Mouse (Mus musculus): ENCODE results near the gene Gpsm2.
A peak's percentile ranks its signal among the peaks of the same experiment; 100 is the strongest.
"Not testable (repeated sequence)": the region's sequence is repeated elsewhere in the genome, so short reads cannot be mapped to it uniquely, and the experiment has no call there.

Gene Gpsm2

DNA sequence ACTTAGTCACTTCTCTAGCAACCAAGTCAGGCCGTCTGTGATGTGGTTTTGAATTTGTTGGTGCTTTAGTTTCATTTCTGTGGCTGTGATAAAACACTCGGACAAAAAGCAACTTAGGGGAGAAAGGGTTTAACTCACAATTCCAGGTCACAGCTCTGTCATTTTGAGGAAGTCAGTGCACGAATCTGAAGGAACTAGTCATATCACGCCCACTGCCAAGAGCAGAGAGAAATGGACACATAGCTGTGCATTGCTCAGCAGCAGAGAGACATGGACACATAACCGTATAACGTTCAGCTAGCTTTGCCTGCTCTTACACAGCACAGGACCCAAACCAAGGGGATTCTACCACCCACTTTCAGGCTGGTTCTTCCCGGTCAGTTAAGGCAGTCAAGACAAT, 4.3 kb upstream of the Gpsm2 start:
- DNase-seq: no peak

DNA sequence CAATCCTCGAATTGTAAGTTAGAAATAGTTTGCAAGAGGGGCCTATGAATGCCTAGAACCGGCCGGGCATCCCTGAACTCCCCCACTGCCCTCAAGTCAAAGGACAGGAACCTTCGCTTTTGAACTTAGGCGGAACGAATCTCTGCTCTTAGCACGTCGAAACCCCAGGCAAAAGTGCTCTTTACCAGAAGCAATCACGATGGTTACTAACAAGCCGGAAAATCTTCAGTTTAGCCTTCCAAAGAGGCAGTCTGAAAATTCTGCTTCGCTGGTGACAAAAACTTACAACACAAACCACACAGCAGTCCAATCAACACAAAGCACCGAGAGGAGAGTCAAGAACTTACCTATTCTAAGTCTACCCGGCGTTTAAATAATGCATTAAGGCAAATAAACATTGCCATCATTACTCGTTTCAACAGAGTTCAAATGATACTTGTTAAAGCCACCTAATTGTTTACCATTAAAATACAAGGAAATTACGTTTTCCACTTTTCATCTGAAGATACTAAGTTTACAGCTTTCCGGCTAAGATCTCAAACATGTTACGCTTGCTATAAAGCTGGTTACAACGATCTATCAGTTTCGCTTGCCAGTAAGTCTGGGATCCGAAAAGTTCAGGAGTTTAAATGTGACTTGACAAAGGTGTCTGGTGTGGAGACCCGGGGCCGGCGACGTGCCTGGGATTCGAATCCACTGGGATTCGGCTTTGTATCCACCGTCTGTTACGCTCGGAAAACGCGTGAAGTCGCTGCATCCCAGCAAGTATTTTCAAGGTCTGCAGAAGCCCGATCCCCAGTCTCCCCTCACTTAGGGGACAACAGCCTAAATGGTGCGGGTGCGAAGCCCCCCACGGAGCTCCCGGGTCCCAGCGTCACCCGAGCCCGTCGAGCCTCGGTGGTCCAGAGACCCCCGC, 775 bp downstream of the Gpsm2 start:
- DNase-seq: peak; percentile 69 to 71

DNA sequence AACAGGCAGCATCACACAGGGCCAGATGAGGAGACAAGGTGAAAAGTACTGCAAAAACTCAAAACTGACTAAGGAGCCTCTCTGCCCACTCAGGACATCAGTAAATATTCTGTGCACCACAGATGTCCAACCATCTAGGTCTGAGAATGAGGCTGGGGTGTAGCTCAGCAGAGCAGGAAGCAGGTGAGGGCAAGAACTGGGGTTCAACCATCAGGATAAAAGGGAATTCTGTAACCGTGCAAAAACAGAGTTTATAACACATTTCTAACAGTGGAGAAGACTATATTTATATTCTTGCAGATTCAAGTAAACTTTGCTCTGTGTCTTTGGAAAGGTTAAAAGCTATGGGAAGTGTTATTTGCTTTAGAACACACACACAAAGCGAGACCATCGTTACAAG, 2.3 kb downstream of the Gpsm2 start:
- no peak for DNase-seq

DNA sequence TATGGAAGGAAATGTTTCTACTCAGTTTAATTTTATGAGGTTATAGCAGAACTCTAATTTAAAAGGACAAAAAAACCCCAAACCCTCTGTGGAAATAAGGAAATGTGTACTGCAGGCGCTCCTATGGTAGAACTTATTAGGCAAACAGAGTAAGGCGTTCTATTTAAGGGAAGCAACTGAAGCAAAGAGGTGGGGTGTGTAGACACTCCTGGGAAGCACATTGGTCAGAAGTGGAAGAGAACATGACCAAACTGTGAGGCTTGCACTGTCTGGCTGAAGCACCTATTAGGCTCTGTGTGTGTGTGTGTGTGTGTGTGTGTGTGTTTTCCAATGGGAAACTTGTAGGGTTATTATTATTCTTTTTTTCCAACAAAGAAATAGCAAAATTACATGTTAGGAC, 2.8 kb downstream of the Gpsm2 start:
- DNase-seq: no peak

DNA sequence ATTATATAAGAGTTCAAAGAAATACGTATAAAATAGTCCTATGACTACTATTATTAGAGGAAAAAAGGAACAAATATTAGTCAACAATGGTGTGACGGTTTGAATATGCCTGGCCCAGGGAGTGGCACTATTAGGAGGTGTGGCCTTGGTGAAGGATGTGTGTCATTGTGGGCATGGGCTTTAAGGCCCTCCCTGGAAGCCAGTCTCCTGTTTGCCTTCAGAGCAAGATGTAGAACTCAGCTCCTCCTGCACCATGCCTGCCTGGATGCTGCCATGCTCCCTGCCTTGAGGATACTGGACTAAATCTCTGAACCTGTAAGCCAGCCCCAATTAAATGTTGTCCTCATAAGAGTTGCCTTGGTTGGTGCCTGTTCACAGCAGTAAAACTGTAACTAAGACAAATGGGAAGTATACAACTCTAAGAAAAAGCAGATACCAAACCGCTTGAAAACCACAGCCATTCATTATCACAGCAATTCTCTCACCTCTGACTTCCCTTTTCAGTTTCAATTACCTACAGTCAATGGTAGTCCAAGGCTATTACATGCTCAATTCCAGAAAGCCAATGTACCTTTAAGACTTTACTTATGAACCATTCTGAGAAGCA, 4.1 kb downstream of the Gpsm2 start:
- no peak for DNase-seq

DNA sequence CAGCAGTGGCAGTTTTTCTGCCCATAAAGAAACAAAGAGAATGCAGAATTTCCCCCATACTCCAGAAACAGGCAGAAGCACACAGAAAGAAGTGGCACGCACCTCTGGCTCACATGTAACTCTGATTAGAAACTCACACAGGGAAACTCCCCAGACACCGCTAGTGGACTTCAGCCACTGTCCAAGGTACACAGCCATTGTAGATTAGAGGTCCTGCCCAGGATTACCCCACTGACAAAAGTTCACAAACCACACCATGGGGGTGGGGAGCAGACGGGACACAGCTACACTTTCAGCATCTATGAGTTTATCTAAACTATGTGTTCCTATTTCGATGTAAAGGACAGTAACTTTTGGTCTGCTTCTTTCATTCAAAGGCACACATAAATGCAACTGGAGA, 7.3 kb downstream of the Gpsm2 start:
- no peak for DNase-seq

DNA sequence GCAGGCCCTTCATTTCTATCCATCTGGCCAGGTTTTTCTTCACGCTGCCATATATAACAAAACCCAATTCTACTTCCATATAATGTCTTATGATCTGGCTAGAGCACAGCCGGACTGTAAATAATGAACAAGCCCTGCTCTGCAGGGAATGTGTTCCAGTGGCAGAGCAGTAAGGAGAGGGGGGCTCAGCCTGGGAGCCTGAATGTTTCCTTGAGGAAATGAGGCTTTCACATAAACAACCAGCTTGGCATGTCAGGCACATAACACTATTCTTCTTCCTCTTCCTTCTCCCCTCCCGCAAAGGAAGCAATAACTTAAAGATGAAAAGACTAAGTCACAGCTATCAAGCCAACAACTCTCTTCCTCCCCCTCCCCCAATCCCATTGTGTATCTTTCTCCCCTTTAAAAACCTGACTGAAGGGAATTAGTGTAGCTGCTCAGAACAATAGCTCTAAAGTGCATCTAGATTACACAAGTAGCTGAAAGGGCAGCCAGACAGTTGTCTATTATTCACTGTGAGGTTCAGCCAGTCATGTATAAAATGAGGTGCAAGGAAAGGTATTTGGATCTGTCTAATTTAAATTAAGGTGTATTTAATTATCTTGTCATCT, 8.9 kb downstream of the Gpsm2 start:
- no peak for DNase-seq

DNA sequence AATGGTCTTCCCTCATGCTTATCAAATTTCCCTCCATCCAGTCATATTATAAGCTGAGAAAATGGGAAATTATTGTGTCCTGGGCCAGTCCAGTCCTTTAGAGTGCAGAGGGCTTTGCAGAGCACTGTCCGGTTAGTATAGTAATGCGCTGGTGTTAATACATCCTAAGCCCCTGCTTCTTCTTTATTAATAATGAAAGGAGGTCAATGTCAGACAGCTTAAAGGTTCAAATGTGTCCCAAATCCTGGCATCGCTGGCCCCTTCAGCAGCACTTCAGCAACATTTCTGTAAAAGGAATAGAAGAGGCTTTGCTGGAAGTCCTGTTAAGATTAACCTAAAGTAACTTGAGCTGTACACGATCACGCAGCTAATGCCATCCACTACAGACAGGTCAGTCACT, 10.8 kb downstream of the Gpsm2 start:
- no peak for DNase-seq

DNA sequence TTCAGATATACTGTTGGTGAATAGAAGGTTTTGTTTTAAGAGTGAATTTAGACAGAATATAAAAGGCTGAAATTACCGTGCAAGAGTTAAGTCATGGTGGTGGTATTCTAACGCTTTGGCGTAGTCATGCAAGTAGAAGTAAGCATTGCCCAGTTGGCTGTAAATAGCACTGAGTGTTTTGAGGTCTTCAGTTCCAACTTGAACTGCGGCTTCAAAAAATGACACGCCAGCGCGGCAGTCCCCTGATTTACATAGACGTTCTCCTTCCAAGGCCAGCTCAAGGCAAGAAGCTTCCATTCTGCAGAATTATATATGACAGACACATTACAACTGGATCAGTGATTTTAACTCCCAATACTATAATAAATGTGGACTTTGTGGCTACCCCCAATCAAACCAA, 19.3 kb downstream of the Gpsm2 start:
- DNase-seq: no peak

DNA sequence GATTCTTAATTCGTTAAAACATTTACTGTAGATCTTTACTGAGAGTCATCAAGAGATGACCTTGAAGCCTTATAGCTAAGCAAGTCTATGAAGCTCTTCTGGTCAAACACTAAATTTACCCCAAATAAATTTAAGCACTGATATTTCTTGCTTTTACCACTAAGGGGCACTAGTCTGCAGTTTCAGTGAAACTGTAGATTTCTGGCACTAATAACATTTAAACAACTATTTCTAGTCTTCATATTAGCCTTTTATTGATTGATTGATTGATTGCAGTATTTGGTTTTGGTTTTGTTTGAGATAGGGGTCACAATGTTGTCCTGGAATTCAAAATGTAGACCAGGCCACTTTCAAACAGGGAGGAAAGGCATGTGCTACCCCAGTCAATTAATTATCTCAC, 20.9 kb downstream of the Gpsm2 start:
- peak in 1 of 2 experiments; percentile 31 for DNase-seq

DNA sequence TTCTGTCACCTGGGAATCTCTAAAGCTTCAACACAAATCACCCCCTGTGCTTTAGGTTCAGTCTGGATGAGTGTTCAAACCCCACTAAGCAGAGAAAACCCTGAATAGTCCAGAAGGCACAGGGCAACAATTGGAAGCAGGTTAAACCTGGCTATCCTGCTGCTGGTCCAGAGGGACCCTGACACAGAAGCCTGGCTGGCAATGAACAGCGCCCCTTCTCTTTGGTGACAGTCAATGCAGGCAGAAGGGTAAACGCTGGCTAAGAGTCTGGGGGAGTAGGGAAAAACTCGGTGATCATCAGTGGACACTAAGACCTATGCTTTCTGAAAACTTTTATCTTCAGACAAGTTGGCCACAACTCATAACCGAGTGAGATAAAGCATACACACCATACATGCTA, 22.3 kb downstream of the Gpsm2 start:
- DNase-seq: no peak

DNA sequence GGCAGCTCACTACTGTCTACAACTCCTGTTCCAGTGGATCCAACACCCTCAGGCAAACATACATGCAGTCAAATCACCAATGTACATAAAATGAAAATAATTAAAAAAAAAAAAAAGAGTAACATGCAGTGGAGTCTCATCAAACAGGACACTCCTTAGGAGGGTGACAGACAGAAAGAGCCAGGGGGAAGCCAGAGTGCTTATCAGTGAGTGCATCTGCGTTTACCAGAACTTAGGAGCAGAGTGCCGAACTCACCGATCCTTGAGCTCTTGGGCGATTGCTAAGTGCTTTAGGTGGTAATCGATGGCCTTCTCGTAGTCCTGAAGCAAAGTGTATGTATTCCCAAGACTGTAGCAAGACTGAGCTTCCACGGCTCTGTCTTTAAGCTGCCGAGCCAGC, 23.4 kb downstream of the Gpsm2 start:
- no peak for DNase-seq

DNA sequence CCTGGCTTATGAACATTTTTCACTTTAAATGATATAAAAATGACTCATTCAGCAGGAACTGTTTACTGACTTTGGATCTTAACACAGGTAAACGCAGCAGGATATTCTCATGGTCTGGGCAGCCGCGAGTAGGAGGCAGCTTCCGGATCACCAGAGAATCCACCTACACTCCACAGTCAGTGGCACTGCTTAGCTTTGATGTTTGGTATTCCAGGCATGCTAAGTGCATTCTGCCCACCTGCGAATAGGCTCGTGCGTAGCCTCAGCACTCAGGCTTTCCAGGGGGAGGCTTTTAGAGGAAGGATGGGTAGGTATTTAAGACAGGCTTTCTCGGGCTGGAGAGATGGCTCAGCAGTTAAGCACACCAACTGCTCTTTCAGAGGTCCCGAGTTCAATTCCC, 27.8 kb downstream of the Gpsm2 start:
- no peak for DNase-seq

DNA sequence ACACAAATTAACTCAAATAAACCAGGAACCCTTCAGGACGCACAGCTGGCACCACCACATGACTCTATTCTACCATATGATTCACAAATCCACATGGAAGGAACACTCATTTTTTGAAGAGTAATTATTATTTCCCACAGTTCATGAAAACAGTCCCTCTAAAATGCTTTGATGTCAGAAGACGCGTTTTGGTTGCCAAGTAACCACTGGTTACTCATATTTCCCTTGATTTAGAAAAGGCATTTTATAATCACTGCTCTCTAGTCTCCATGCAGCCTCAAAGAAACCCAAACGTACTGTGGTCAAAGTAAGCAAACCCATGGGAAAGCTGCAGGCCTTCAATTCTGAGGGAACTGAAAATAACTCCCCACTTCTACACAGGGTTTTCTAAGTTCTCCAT, 32.1 kb downstream of the Gpsm2 start:
- DNase-seq: no peak

DNA sequence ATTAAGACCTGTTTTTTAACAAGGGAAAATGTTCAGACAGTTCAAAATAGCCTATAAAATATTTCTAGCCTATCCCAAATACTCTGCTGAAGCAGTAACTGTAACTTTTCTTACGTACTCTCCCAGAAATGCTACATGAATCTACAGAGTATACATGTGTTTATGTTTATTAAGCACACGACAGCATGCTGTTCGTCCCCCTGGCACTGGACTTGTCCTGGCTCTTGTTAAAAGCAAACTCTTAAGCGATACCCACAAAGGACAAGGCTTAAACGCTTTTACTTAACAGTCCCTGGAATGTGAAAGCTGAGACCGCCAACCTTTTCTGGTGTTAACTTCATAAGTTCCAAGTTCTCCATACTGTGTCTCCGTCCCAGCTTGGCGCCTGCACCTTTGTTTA, 32.7 kb downstream of the Gpsm2 start:
- no peak for DNase-seq

DNA sequence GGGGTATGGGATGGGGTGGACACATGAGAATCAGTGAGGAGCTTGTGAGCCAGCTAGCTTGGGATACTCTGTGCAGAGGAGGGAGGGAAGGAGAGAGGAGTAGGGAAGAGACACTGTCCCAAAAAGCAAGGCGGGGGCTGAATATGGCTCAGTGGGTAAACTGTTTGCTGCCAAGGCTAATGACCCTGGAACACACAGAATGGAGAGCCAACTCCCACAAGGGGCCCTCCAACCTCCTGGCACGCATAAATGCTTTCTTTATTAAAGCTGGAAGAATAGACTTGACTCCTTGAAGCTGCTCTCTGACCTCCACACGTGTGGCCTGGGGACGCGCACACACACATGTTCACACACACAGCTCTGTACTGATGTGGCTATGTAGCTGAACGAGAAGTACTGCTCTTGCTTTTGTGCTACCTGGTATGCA, 33.1 kb downstream of the Gpsm2 start:
- peak; percentile 4 to 36 for DNase-seq

DNA sequence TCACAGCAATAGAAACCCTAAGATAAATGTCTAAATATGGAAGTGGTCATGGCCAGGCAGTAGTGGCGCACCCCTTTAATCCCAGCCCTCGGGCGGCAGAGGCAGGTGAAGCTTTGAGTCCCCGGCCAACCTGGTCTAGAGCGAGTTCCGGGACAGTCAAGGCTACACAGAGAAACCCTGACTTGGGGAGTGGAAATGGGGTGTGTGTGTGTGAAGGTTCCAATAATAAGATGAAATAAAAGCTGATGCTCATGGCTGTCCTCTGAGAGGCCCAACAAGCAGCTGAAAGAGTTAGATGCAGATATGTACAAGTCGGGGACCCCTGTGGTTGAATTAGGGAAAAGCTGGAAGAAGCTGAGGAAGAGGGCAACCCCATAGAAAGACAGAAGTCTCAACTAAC, 36.4 kb downstream of the Gpsm2 start:
- DNase-seq: no peak

DNA sequence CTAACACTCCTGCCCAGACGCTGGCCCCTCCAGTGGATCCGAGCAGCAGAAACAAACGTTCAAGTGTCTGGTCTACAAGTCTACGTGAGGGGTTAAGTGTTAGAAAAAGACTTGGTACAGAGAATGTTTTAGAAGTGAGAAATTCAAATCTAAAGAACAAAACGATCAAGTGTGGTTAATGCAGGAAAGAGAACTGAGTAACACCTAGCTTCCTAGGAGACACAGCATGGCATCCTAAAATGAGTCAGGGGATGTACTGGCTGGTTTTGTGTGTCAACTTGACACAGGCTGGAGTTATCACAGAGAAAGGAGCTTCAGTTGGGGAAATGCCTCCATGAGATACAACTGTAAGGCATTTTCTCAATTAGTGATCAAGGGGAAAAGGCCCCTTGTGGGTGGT, 38.5 kb downstream of the Gpsm2 start:
- DNase-seq: not testable (repeated sequence)

DNA sequence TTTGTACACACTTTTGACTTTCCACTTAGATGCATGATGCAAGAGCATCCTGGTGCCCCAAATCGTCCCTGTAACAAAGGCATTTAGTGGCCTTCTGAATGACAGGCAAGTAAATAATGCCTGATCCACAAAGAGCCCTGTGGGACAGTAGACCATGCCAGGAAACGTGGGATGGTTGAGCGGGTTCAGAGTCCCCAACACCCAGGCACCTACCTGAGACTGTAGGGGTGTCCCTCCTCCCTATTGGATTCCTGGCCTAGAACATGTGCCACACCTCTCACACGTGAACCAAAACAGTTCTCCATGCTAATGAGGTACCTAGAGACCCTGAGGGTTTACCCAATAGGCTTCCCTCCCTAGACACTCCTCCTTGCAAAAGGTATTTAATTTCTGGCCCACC, 41.1 kb downstream of the Gpsm2 start:
- no peak for DNase-seq

DNA sequence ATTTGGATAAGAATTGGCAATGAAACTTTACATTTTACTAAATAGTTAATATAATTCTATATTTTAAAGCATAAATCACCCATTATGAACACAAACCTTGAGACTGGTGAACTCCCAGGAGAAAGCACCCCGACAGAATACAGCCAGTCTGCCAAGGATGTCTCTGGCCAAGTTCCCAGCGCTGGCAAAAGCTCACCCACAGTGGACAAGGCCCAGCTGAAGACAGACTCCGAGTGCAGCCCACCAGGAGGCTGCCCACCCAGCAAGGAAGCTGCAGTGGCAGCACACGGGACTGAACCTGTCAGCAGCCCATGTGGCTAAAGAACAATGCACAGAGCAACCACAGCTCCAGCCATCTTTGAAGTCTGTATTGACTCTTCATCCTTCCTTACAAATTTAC, 45.5 kb downstream of the Gpsm2 start:
- peak; percentile 30 to 59 for DNase-seq

DNA sequence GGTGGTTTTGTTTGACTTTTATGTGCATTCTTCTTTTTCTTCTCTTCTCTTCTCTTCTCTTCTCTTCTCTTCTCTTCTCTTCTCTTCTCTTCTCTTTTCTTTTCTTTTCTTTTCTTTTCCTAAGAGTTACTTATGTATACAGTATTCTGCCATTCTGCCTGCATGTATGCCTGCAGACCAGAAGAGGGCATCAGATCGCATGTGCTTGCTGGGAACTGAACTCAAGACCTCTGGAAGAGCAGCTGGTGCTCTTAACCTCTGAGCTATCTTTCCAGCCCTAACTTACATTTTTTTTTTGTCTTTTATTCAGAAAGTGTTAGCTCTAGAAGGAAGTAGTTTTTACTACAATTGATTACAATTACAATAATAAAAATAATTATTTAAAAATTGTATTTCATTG, 61.2 kb downstream of the Gpsm2 start:
- no peak for DNase-seq

DNA sequence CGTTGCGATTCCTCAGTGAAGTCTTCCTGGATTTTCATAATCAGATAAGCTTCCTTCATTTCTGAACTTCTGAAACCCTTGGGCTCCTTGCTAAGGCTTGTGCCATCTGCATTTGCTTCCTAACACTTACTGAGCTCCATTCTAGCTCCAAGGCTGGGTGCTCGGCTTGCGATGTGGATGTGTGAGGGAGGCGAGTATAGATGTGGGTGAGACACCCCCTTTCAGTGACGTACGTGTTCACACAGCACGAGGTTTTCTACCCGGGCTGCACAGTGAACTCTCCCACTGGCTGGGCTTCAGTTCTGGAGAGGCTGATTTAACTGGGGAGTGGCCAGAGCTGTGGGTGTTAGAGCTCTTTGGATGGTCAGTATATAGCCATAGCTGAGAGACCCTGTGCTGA, 63.5 kb downstream of the Gpsm2 start:
- DNase-seq: no peak

DNA sequence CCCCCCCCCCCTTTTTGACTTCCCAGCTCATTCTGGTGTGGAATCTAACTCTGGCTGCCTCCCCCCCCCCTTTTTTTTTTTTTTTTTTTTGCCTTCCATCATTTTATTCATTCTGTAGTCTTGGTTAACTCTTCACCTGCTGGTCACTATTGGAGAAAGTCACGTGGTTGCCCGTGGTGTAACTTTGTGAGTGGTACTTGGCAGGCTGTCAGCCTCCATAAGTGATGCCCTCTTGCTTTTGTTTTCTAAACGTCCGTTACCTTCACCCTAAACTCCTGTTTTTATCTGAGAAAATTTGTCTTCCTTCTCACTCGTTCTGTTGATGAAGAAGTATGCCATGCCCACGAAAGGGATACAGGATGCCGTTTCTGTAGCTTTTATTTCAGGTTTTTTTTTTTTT, 66.6 kb downstream of the Gpsm2 start:
- DNase-seq: no peak

DNA sequence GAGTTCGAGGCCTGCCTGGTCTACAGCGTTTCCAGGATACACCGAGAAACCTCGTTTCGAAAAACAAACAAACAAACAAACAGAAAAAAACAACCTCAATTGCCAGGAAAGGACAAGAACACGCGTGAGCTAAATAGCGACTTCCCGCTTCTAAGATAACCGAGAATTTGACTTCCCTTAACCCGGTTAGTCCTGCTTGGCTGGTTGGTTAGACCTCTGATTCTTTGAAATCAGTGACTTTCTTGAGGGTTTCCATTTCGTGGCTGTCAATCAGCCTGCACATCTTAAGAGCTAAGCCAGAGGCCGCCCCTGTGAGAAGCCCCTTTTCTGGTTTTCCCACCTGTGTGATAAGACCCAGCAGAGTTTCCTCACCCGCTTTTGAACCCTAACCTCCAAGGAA, 67.5 kb downstream of the Gpsm2 start:
- DNase-seq: no peak

Measured in cerebellum, postnatal 10 days (tissue).